Mouse (Mus musculus) adrenal gland, adult 2 months (tissue): ENCODE measurements around the gene Vmn1r89. TPM values are rescaled to one million over a fixed set of nuclear protein-coding genes. Genes with fewer than 3 reads are reported as not detected.

ENCODE experiments used
- DNase-seq: peaks from one replicate; pipeline ENCODE4 v3.0.0; 2021
- long read RNA-seq: library from polyadenylated mRNA; stranded (forward); transcript quantifications from one replicate; pipeline ENCODE4 v2.0.0, GENCODE M21; 2021
- polyA plus RNA-seq: library from polyadenylated mRNA; depleted of rRNA; stranded (reverse); fragments of >200 nt; gene quantifications from 2 replicates; pipeline ENCODE4 v1.2.3, GENCODE M21; 2012; rRNA removed
- total RNA-seq, 2 experiments: library from RNA; stranded (reverse); gene quantifications; 2 replicates each; pipeline ENCODE4 v1.2.3; 2021

The Vmn1r89 gene
- total RNA-seq (not detected), polyA plus RNA-seq (not detected in 2 replicates)
- long read RNA-seq, result 0 reads

- no peak for DNase-seq
Measured at GRCm38 (mm10) chr7:13212720-13213119, at the start of gene Vmn1r89. Gene Vmn1r89, plus strand, starts transcription at chr7:13213020.

GRCm38 (mm10) chr7:13260746-13261700 lies 48.2 kb downstream of the Vmn1r89 start:
- no peak for DNase-seq

GRCm38 (mm10) chr7:13263851-13264250 lies 51.0 kb downstream of the Vmn1r89 start:
- no peak for DNase-seq

GRCm38 (mm10) chr7:13264396-13264795 lies 51.6 kb downstream of the Vmn1r89 start:
- no peak for DNase-seq

- no peak for DNase-seq
Measured at GRCm38 (mm10) chr7:13268749-13269260, 56.0 kb downstream of the Vmn1r89 start.

GRCm38 (mm10) chr7:13269394-13269793 lies 56.6 kb downstream of the Vmn1r89 start:
- DNase-seq, result no peak

Other genes starting within 250 kb of the Vmn1r89 start
- gene Zfp324, start 247.2 kb upstream of the Vmn1r89 start, total RNA-seq, result 10 to 100 TPM; 10.0 to 11.1 TPM
- 9.4 and 9.7 TPM in 2 replicates for gene Zfp324, start 247.2 kb upstream of the Vmn1r89 start, polyA plus RNA-seq
- 1 to 10 TPM; 5.2 to 7.0 TPM for gene Zfp446, start 235.2 kb upstream of the Vmn1r89 start, total RNA-seq
- gene Zfp446, start 235.2 kb upstream of the Vmn1r89 start, polyA plus RNA-seq, result 6.8 and 8.1 TPM in 2 replicates
- gene Slc27a5, start 214.8 kb upstream of the Vmn1r89 start, total RNA-seq, result 1 to 10 TPM in 1 of 2 experiments, not detected in 1; 1.5 TPM
- 0.38 TPM in 1 of 2 replicates, not detected in the other for gene Slc27a5, start 214.8 kb upstream of the Vmn1r89 start, polyA plus RNA-seq
- 100 to 1,000 TPM; 212 to 228 TPM for gene Trim28, start 213.9 kb upstream of the Vmn1r89 start, total RNA-seq
- 173 and 261 TPM in 2 replicates for gene Trim28, start 213.9 kb upstream of the Vmn1r89 start, polyA plus RNA-seq
- 10 to 100 TPM; 10.7 to 15.5 TPM for gene Zbtb45, start 203.0 kb upstream of the Vmn1r89 start, total RNA-seq
- 53.7 and 59.9 TPM in 2 replicates for gene Zbtb45, start 203.0 kb upstream of the Vmn1r89 start, polyA plus RNA-seq
- 100 to 1,000 TPM; 212 to 215 TPM for gene Chmp2a, start 178.2 kb upstream of the Vmn1r89 start, total RNA-seq
- 37.2 and 41.9 TPM in 2 replicates for gene Chmp2a, start 178.2 kb upstream of the Vmn1r89 start, polyA plus RNA-seq
- 100 to 1,000 TPM; 196 to 219 TPM for gene Ube2m, start 174.7 kb upstream of the Vmn1r89 start, total RNA-seq
- 98.5 and 122 TPM in 2 replicates for gene Ube2m, start 174.7 kb upstream of the Vmn1r89 start, polyA plus RNA-seq
- 1 to 10 TPM; 1.7 to 2.3 TPM for gene Mzf1, start 158.3 kb upstream of the Vmn1r89 start, total RNA-seq
- 8.0 and 9.6 TPM in 2 replicates for gene Mzf1, start 158.3 kb upstream of the Vmn1r89 start, polyA plus RNA-seq
- gene Vmn1r85, start 117.8 kb upstream of the Vmn1r89 start, total RNA-seq, result not detected
- gene Vmn1r85, start 117.8 kb upstream of the Vmn1r89 start, polyA plus RNA-seq, result not detected in 2 replicates
- gene Vmn1r86, start 93.1 kb upstream of the Vmn1r89 start, total RNA-seq, result not detected
- gene Vmn1r86, start 93.1 kb upstream of the Vmn1r89 start, polyA plus RNA-seq, result not detected in 2 replicates
- gene Vmn1r87, start 72.9 kb upstream of the Vmn1r89 start, total RNA-seq, result not detected
- gene Vmn1r87, start 72.9 kb upstream of the Vmn1r89 start, polyA plus RNA-seq, result not detected in 2 replicates
- under 1 TPM; 0.14 to 0.17 TPM for gene Vmn1r88, start 53.5 kb upstream of the Vmn1r89 start, total RNA-seq
- not detected in 2 replicates for gene Vmn1r88, start 53.5 kb upstream of the Vmn1r89 start, polyA plus RNA-seq
- gene Lig1, start 64.3 kb downstream of the Vmn1r89 start, total RNA-seq, result 10 to 100 TPM in 1 of 2 experiments, 1 to 10 TPM in 1; 8.2 to 11.8 TPM
- 3.5 and 4.0 TPM in 2 replicates for gene Lig1, start 64.3 kb downstream of the Vmn1r89 start, polyA plus RNA-seq
- gene Zswim9, start 65.7 kb downstream of the Vmn1r89 start, total RNA-seq, result 10 to 100 TPM in 1 of 2 experiments, 1 to 10 TPM in 1; 7.4 to 10.4 TPM
- 5.6 and 5.8 TPM in 2 replicates for gene Zswim9, start 65.7 kb downstream of the Vmn1r89 start, polyA plus RNA-seq
- gene Pla2g4c, start 111.6 kb downstream of the Vmn1r89 start, total RNA-seq, result under 1 TPM; 0.35 to 0.41 TPM
- gene Pla2g4c, start 111.6 kb downstream of the Vmn1r89 start, polyA plus RNA-seq, result 0.12 TPM in 1 of 2 replicates, not detected in the other
- not detected for gene Cabp5, start 185.1 kb downstream of the Vmn1r89 start, total RNA-seq
- gene Cabp5, start 185.1 kb downstream of the Vmn1r89 start, polyA plus RNA-seq, result not detected in 2 replicates
- gene Bsph1, start 237.8 kb downstream of the Vmn1r89 start, total RNA-seq, result not detected
- gene Bsph1, start 237.8 kb downstream of the Vmn1r89 start, polyA plus RNA-seq, result not detected in 2 replicates